Mouse (Mus musculus): ENCODE measurements around the gene Pde10a. TPM values are rescaled to one million over a fixed set of nuclear protein-coding genes. Genes with fewer than 3 reads are reported as not detected.

The Pde10a gene
- 6.2 and 6.3 TPM in 2 replicates for polyA plus RNA-seq (2015; fragmentation: Nextera tagmentation; extraction: Ambion mirVana)

- Histone ChIP-seq H3K4me3 (peak within 1 kb of the TSS; percentile 55), H3K4me1 (peaks cover 22% of the 10 kb centered on the region), H3K4me2 (peak within 1 kb of the TSS; percentile 98), H3K27me3 (peaks cover 61% of the 10 kb centered on the region), H3K9me3 (no peaks in the 10 kb centered on the region), H3K27ac (no peak within 1 kb of the TSS), H3K36me3 (no peaks in the 10 kb centered on the region), H3K9ac (peak within 1 kb of the TSS; percentile 67)
- WGBS = 3% methylated on average over 22 of the region's 22 CpGs
- no peak for ATAC-seq (ENCODE audit: insufficient number of reproducible peaks, insufficient read depth, low FRiP score, low TSS enrichment, low read depth)
Observed at GRCm38 (mm10) chr17:8525225-8525721, at the start of gene Pde10a. Pde10a (plus strand) TSS chr17:8525372.

- no peak overlapping the region for H3K4me3 ChIP-seq
- H3K4me1 ChIP-seq = no peaks in the 10 kb centered on the region
- no peak for ATAC-seq (ENCODE audit: insufficient number of reproducible peaks, insufficient read depth, low FRiP score, low TSS enrichment, low read depth)
- H3K27me3 ChIP-seq = no peaks in the 10 kb centered on the region
- H3K4me2 ChIP-seq = no peak overlapping the region
- H3K9me3 ChIP-seq = no peaks in the 10 kb centered on the region
- H3K36me3 ChIP-seq = no peaks in the 10 kb centered on the region
- H3K27ac ChIP-seq = peak overlapping the region; percentile 57
- 43% methylated on average over 3 of the region's 3 CpGs for WGBS
- no peak overlapping the region for H3K9ac ChIP-seq
Observed at GRCm38 (mm10) chr17:8478554-8478953, 46.6 kb upstream of the Pde10a start.

GRCm38 (mm10) chr17:8479493-8480128 is 45.6 kb upstream of the Pde10a start:
- 82% methylated on average over 9 of the region's 9 CpGs for WGBS
- no peak for ATAC-seq (ENCODE audit: insufficient number of reproducible peaks, insufficient read depth, low FRiP score, low TSS enrichment, low read depth)
- no peaks in the 10 kb centered on the region for H3K27me3 ChIP-seq
- H3K9ac ChIP-seq = no peak overlapping the region
- no peaks in the 10 kb centered on the region for H3K36me3 ChIP-seq
- H3K4me1 ChIP-seq = no peaks in the 10 kb centered on the region
- H3K27ac ChIP-seq = no peak overlapping the region
- H3K4me3 ChIP-seq = no peak overlapping the region
- no peak overlapping the region for H3K4me2 ChIP-seq
- no peaks in the 10 kb centered on the region for H3K9me3 ChIP-seq

- WGBS = 94% methylated on average over 10 of the region's 10 CpGs
Observed at GRCm38 (mm10) chr17:8481797-8482196, 43.4 kb upstream of the Pde10a start.

GRCm38 (mm10) chr17:8482876-8483275 is 42.3 kb upstream of the Pde10a start:
- Histone ChIP-seq H3K4me2 (no peak overlapping the region), H3K9me3 (no peaks in the 10 kb centered on the region), H3K27me3 (no peaks in the 10 kb centered on the region), H3K27ac (no peak overlapping the region), H3K4me1 (no peaks in the 10 kb centered on the region), H3K4me3 (no peak overlapping the region), H3K36me3 (no peaks in the 10 kb centered on the region), H3K9ac (no peak overlapping the region)
- no peak for ATAC-seq (ENCODE audit: insufficient number of reproducible peaks, insufficient read depth, low FRiP score, low TSS enrichment, low read depth)
- 85% methylated on average over 7 of the region's 7 CpGs for WGBS

More at GRCm38 (mm10) chr17:8481797-8482196, 43.4 kb upstream of the Pde10a start:
- H3K27me3 ChIP-seq = no peaks in the 10 kb centered on the region
- H3K9ac ChIP-seq = no peak overlapping the region
- H3K36me3 ChIP-seq = no peaks in the 10 kb centered on the region
- H3K4me2 ChIP-seq = no peak overlapping the region
- H3K4me1 ChIP-seq = no peaks in the 10 kb centered on the region
- ATAC-seq (ENCODE audit: insufficient number of reproducible peaks, insufficient read depth, low FRiP score, low TSS enrichment, low read depth) = no peak
- no peaks in the 10 kb centered on the region for H3K9me3 ChIP-seq
- H3K4me3 ChIP-seq = no peak overlapping the region
- no peak overlapping the region for H3K27ac ChIP-seq

GRCm38 (mm10) chr17:8484246-8484645 is 40.9 kb upstream of the Pde10a start:
- no peak overlapping the region for H3K9ac ChIP-seq
- H3K4me2 ChIP-seq = no peak overlapping the region
- no peak overlapping the region for H3K4me3 ChIP-seq
- H3K4me1 ChIP-seq = no peaks in the 10 kb centered on the region
- no peak overlapping the region for H3K27ac ChIP-seq
- H3K36me3 ChIP-seq = no peaks in the 10 kb centered on the region
- 64% methylated on average over 3 of the region's 3 CpGs for WGBS
- H3K27me3 ChIP-seq = no peaks in the 10 kb centered on the region
- H3K9me3 ChIP-seq = no peaks in the 10 kb centered on the region
- ATAC-seq (ENCODE audit: insufficient number of reproducible peaks, insufficient read depth, low FRiP score, low TSS enrichment, low read depth) = no peak

GRCm38 (mm10) chr17:8485146-8485545 is 40.0 kb upstream of the Pde10a start:
- H3K27ac ChIP-seq = no peak overlapping the region
- no peak overlapping the region for H3K4me2 ChIP-seq
- no peaks in the 10 kb centered on the region for H3K4me1 ChIP-seq
- no peaks in the 10 kb centered on the region for H3K36me3 ChIP-seq
- H3K4me3 ChIP-seq = no peak overlapping the region
- H3K27me3 ChIP-seq = no peaks in the 10 kb centered on the region
- no peak for ATAC-seq (ENCODE audit: insufficient number of reproducible peaks, insufficient read depth, low FRiP score, low TSS enrichment, low read depth)
- no peak overlapping the region for H3K9ac ChIP-seq
- H3K9me3 ChIP-seq = no peaks in the 10 kb centered on the region

GRCm38 (mm10) chr17:8487824-8488223 is 37.3 kb upstream of the Pde10a start:
- Histone ChIP-seq H3K4me1 (no peaks in the 10 kb centered on the region), H3K27me3 (no peaks in the 10 kb centered on the region), H3K4me3 (no peak overlapping the region), H3K36me3 (no peaks in the 10 kb centered on the region), H3K9ac (no peak overlapping the region), H3K4me2 (peak overlapping the region; percentile 28; the same call in 1 of the 2 replicates), H3K27ac (no peak overlapping the region), H3K9me3 (no peaks in the 10 kb centered on the region)
- ATAC-seq (ENCODE audit: insufficient number of reproducible peaks, insufficient read depth, low FRiP score, low TSS enrichment, low read depth) = no peak
- 52% methylated on average over 12 of the region's 12 CpGs for WGBS

GRCm38 (mm10) chr17:8490971-8491370 is 34.2 kb upstream of the Pde10a start:
- WGBS = 90% methylated on average over 5 of the region's 5 CpGs
- Histone ChIP-seq H3K9ac (no peak overlapping the region), H3K27me3 (no peaks in the 10 kb centered on the region; the same call in 1 of the 2 replicates), H3K9me3 (no peaks in the 10 kb centered on the region), H3K36me3 (no peaks in the 10 kb centered on the region), H3K4me3 (no peak overlapping the region), H3K4me1 (no peaks in the 10 kb centered on the region), H3K4me2 (no peak overlapping the region), H3K27ac (no peak overlapping the region)
- ATAC-seq (ENCODE audit: insufficient number of reproducible peaks, insufficient read depth, low FRiP score, low TSS enrichment, low read depth) = no peak

GRCm38 (mm10) chr17:8493461-8493860 is 31.7 kb upstream of the Pde10a start:
- ATAC-seq (ENCODE audit: insufficient number of reproducible peaks, insufficient read depth, low FRiP score, low TSS enrichment, low read depth) = no peak
- H3K4me1 ChIP-seq = peaks cover 6% of the 10 kb centered on the region
- no peak overlapping the region for H3K4me2 ChIP-seq
- H3K27me3 ChIP-seq = no peaks in the 10 kb centered on the region; the same call in 1 of the 2 replicates
- WGBS = 82% methylated on average over 4 of the region's 4 CpGs
- H3K36me3 ChIP-seq = no peaks in the 10 kb centered on the region
- H3K9me3 ChIP-seq = no peaks in the 10 kb centered on the region
- H3K27ac ChIP-seq = no peak overlapping the region
- no peak overlapping the region for H3K4me3 ChIP-seq
- no peak overlapping the region for H3K9ac ChIP-seq

- no peak overlapping the region for H3K4me2 ChIP-seq
- no peaks in the 10 kb centered on the region for H3K36me3 ChIP-seq
- H3K4me3 ChIP-seq = no peak overlapping the region
- WGBS = 78% methylated on average over 1 of the region's 1 CpGs
- ATAC-seq (ENCODE audit: insufficient number of reproducible peaks, insufficient read depth, low FRiP score, low TSS enrichment, low read depth) = no peak
- no peaks in the 10 kb centered on the region for H3K9me3 ChIP-seq
- H3K9ac ChIP-seq = no peak overlapping the region
- peaks cover 6% of the 10 kb centered on the region; the same call in 1 of the 2 replicates for H3K27me3 ChIP-seq
- H3K27ac ChIP-seq = peak overlapping the region; percentile 78; the same call in 1 of the 2 replicates
- H3K4me1 ChIP-seq = peaks cover 25% of the 10 kb centered on the region
Observed at GRCm38 (mm10) chr17:8498151-8498550, 27.0 kb upstream of the Pde10a start.

- H3K4me1 ChIP-seq = peaks cover 25% of the 10 kb centered on the region
- no peaks in the 10 kb centered on the region for H3K36me3 ChIP-seq
- H3K27ac ChIP-seq = peak overlapping the region; percentile 78
- ATAC-seq (ENCODE audit: insufficient number of reproducible peaks, insufficient read depth, low FRiP score, low TSS enrichment, low read depth) = no peak
- 52% methylated on average over 5 of the region's 5 CpGs for WGBS
- H3K4me3 ChIP-seq = no peak overlapping the region
- no peaks in the 10 kb centered on the region for H3K9me3 ChIP-seq
- H3K9ac ChIP-seq = no peak overlapping the region
- H3K4me2 ChIP-seq = no peak overlapping the region
- H3K27me3 ChIP-seq = peaks cover 6% of the 10 kb centered on the region
Observed at GRCm38 (mm10) chr17:8498655-8499054, 26.5 kb upstream of the Pde10a start.

Data from embryonic facial prominence, embryonic 13.5 days (tissue).